Mouse (Mus musculus): ENCODE data around the gene Olfr419. TPM values are rescaled to one million over a fixed set of nuclear protein-coding genes. Genes with fewer than 3 reads are reported as not detected.

Gene Olfr419
- total RNA-seq (2014; rRNA removed) (not detected in 2 replicates), polyA plus RNA-seq (2012; rRNA removed) (not detected in 2 replicates)

DNA sequence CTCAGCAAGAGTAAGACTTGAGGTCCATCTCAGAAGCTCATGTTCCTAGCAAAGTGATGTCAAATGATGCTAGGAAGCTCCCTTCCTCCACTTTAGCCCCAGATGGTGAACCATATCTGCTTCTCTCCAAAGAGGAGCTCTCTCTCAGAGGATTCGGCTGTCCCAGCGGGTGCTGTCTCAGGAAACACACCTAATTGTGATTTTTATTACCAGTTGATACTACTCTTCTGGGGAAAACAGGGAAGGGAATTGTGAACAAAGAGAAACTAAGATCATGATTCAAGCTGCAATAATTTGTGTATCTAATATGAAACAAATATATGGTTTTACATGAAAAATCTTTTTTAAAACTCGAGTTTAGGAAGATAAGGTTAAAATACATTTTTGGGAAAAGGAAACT is at the start of gene Olfr419:
Olfr419 (minus strand) TSS at position 101 of the 400 bp plus-strand sequence.
- no peak within 1 kb of the TSS for H3K27ac ChIP-seq (replicated peaks; ENCODE audit: insufficient read depth, low read depth, low read length)
- WGBS, result 75% methylated on average over 3 of the region's 3 CpGs

DNA sequence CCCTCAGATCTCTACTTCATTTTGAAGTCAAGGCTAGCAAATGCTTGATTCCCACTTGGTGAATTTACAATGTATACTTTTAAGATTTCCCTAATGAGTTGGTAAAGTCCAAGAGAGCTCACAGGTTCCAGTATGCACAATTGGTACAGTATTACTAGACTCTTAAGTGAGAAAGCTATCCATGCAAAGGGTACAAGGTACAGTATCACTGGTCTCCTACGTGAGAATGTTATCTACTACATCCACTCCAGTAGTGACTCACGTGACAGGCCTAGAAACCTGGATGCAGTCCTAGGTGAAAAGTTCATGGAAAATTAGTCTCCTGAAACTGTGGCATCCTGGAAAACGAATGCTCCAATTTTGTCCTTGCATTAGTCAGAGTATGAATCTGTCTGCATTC is 18.8 kb upstream of the Olfr419 start:
- Histone ChIP-seq H3K4me1 (ENCODE audit: control insufficient read depth, insufficient read depth, low read length) (no peaks in the 10 kb centered on the region), H3K27ac (replicated peaks; ENCODE audit: insufficient read depth, low read depth, low read length) (no peak overlapping the region), H3K9ac (ENCODE audit: low read depth, low read length) (no peak overlapping the region), H3K4me3 (ENCODE audit: insufficient read depth, low read depth, low read length) (no peak overlapping the region), H3K27me3 (ENCODE audit: control insufficient read depth, insufficient read depth, low read length) (no peaks in the 10 kb centered on the region), H3K79me2 (ENCODE audit: control insufficient read depth, insufficient read depth, low read length) (no peaks in the 10 kb centered on the region), H3K36me3 (ENCODE audit: control insufficient read depth, insufficient read depth, low read length) (no peaks in the 10 kb centered on the region)
- 67% methylated on average over 3 of the region's 3 CpGs for WGBS
- DNase-seq (ENCODE audit: extremely low read depth, low read depth, low spot score), result no peak
- TF ChIP-seq CTCF (IDR thresholded peaks at IDR 0.05; ENCODE audit: low read depth, low read length) (no peak), POLR2A (IDR thresholded peaks at IDR 0.05; ENCODE audit: extremely low read depth, insufficient read depth, low read length) (no peak)

More for the DNA sequence above, at the start of gene Olfr419:
- DNase-seq (ENCODE audit: extremely low read depth, low read depth, low spot score), result no peak
- H3K36me3 ChIP-seq (ENCODE audit: control insufficient read depth, insufficient read depth, low read length), result no peaks in the 10 kb centered on the region
- no peaks in the 10 kb centered on the region for H3K27me3 ChIP-seq (ENCODE audit: control insufficient read depth, insufficient read depth, low read length)
- H3K4me3 ChIP-seq (ENCODE audit: insufficient read depth, low read depth, low read length), result no peak within 1 kb of the TSS
- H3K9ac ChIP-seq (ENCODE audit: low read depth, low read length), result no peak within 1 kb of the TSS
- no peaks in the 10 kb centered on the region for H3K4me1 ChIP-seq (ENCODE audit: control insufficient read depth, insufficient read depth, low read length)
- no peaks in the 10 kb centered on the region for H3K79me2 ChIP-seq (ENCODE audit: control insufficient read depth, insufficient read depth, low read length)
- TF ChIP-seq POLR2A (IDR thresholded peaks at IDR 0.05; ENCODE audit: extremely low read depth, insufficient read depth, low read length), result no peak
- no peak for TF ChIP-seq CTCF (IDR thresholded peaks at IDR 0.05; ENCODE audit: low read depth, low read length)

DNA sequence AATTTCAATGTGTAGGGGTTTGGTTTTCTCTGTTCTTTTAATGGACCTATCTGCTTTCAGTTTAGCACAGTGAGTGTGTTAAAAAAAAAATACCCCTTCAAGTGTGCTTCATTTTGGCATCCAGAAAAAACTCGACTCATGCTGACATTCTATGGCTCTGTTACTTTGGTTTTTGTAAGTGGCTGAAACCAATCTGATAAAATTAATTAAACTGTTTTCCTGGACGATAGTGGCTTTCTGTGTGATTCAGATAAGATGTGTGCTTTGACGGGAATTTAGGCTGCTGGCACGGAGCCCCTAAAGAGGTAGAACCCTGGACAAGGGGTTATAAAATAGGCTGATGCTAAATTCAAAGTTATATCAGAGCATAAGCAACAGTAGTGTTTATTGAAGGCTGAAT is 17.3 kb upstream of the Olfr419 start:
- H3K27ac ChIP-seq (replicated peaks; ENCODE audit: insufficient read depth, low read depth, low read length), result no peak overlapping the region

DNA sequence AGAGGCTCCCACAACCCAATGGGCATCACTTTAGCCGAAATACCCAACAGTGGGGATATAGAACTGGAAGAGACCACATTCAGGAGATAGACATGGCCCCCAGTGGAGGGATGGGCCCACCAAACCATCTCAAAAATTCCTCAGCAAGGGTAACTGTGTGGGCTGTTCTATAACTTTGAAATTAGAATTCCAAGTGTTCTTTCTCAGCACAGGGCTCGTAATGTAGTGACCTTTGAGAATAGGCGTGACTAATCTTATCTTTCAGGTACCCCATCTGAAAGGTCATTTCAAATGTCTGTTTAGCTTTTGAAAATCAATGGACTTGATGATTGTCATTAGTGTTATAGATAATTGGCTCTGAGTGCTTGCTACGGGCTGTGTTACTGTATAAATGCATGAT is 16.0 kb upstream of the Olfr419 start:
- Histone ChIP-seq H3K27ac (replicated peaks; ENCODE audit: insufficient read depth, low read depth, low read length) (no peak overlapping the region), H3K79me2 (ENCODE audit: control insufficient read depth, insufficient read depth, low read length) (no peaks in the 10 kb centered on the region), H3K4me1 (ENCODE audit: control insufficient read depth, insufficient read depth, low read length) (no peaks in the 10 kb centered on the region), H3K27me3 (ENCODE audit: control insufficient read depth, insufficient read depth, low read length) (no peaks in the 10 kb centered on the region), H3K9ac (ENCODE audit: low read depth, low read length) (no peak overlapping the region), H3K36me3 (ENCODE audit: control insufficient read depth, insufficient read depth, low read length) (no peaks in the 10 kb centered on the region), H3K4me3 (ENCODE audit: insufficient read depth, low read depth, low read length) (no peak overlapping the region)
- no peak for TF ChIP-seq CTCF (IDR thresholded peaks at IDR 0.05; ENCODE audit: low read depth, low read length)
- no peak for TF ChIP-seq POLR2A (IDR thresholded peaks at IDR 0.05; ENCODE audit: extremely low read depth, insufficient read depth, low read length)
- DNase-seq (ENCODE audit: extremely low read depth, low read depth, low spot score), result no peak
- WGBS, result 69% methylated on average over 4 of the region's 4 CpGs

More for the DNA sequence above, 17.3 kb upstream of the Olfr419 start:
- WGBS, result 65% methylated on average over 4 of the region's 4 CpGs
- Histone ChIP-seq H3K36me3 (ENCODE audit: control insufficient read depth, insufficient read depth, low read length) (no peaks in the 10 kb centered on the region), H3K9ac (ENCODE audit: low read depth, low read length) (no peak overlapping the region), H3K79me2 (ENCODE audit: control insufficient read depth, insufficient read depth, low read length) (no peaks in the 10 kb centered on the region), H3K4me3 (ENCODE audit: insufficient read depth, low read depth, low read length) (no peak overlapping the region), H3K27me3 (ENCODE audit: control insufficient read depth, insufficient read depth, low read length) (no peaks in the 10 kb centered on the region), H3K4me1 (ENCODE audit: control insufficient read depth, insufficient read depth, low read length) (no peaks in the 10 kb centered on the region)
- no peak for DNase-seq (ENCODE audit: extremely low read depth, low read depth, low spot score)
- TF ChIP-seq CTCF (IDR thresholded peaks at IDR 0.05; ENCODE audit: low read depth, low read length) (no peak), POLR2A (IDR thresholded peaks at IDR 0.05; ENCODE audit: extremely low read depth, insufficient read depth, low read length) (no peak)

DNA sequence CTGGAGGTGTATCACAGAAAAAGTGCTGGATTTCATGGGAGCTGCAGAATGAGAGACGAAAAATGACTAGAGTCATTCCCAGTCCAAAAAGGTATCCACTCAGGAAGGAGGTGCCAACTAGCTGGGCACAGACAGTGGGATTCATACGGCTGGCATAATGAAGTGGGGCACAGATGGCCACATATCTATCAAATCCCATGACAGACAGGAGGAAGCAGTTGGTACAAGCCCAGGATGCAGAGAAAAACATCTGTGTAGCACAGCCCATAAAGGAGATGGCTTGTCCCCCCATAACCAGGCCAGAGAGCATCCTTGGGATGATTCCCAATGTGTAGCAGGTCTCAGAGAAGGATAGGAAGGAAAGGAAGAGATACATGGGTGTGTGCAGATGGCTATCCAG is 1.5 kb downstream of the Olfr419 start:
- H3K27ac ChIP-seq (replicated peaks; ENCODE audit: insufficient read depth, low read depth, low read length), result no peak overlapping the region
- H3K4me3 ChIP-seq (ENCODE audit: insufficient read depth, low read depth, low read length), result no peak overlapping the region
- no peak for DNase-seq (ENCODE audit: extremely low read depth, low read depth, low spot score)
- H3K36me3 ChIP-seq (ENCODE audit: control insufficient read depth, insufficient read depth, low read length), result no peaks in the 10 kb centered on the region
- H3K4me1 ChIP-seq (ENCODE audit: control insufficient read depth, insufficient read depth, low read length), result no peaks in the 10 kb centered on the region
- TF ChIP-seq CTCF (IDR thresholded peaks at IDR 0.05; ENCODE audit: low read depth, low read length) (no peak), POLR2A (IDR thresholded peaks at IDR 0.05; ENCODE audit: extremely low read depth, insufficient read depth, low read length) (no peak)
- no peaks in the 10 kb centered on the region for H3K79me2 ChIP-seq (ENCODE audit: control insufficient read depth, insufficient read depth, low read length)
- WGBS, result 79% methylated on average over 2 of the region's 2 CpGs
- no peak overlapping the region for H3K9ac ChIP-seq (ENCODE audit: low read depth, low read length)
- H3K27me3 ChIP-seq (ENCODE audit: control insufficient read depth, insufficient read depth, low read length), result no peaks in the 10 kb centered on the region

DNA sequence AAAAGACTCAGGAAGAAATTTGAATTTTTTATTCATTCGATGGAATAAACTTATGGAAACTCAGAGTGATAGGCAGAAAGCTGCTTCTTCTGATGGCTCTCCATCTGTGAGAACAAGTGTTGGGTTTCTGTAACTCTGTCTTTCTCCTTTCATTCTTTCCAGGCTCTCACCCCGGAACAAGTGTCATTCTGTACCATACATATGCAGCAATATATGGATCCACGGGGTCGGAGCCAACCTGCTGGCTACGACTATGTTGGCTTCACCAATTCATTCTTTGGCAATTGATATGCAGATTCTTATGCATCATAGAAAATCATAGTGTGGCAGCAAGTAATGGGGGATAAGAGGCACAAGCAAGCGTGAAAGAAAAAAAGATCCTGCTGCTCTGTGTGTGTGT is 4.7 kb downstream of the Olfr419 start:
- no peak overlapping the region for H3K27ac ChIP-seq (replicated peaks; ENCODE audit: insufficient read depth, low read depth, low read length)
- no peak overlapping the region for H3K4me3 ChIP-seq (ENCODE audit: insufficient read depth, low read depth, low read length)
- TF ChIP-seq POLR2A (IDR thresholded peaks at IDR 0.05; ENCODE audit: extremely low read depth, insufficient read depth, low read length) (no peak), CTCF (IDR thresholded peaks at IDR 0.05; ENCODE audit: low read depth, low read length) (no peak)
- no peak overlapping the region for H3K9ac ChIP-seq (ENCODE audit: low read depth, low read length)
- H3K36me3 ChIP-seq (ENCODE audit: control insufficient read depth, insufficient read depth, low read length), result no peaks in the 10 kb centered on the region
- 83% methylated on average over 6 of the region's 6 CpGs for WGBS
- no peaks in the 10 kb centered on the region for H3K4me1 ChIP-seq (ENCODE audit: control insufficient read depth, insufficient read depth, low read length)
- DNase-seq (ENCODE audit: extremely low read depth, low read depth, low spot score), result no peak
- H3K79me2 ChIP-seq (ENCODE audit: control insufficient read depth, insufficient read depth, low read length), result no peaks in the 10 kb centered on the region
- H3K27me3 ChIP-seq (ENCODE audit: control insufficient read depth, insufficient read depth, low read length), result no peaks in the 10 kb centered on the region

Data from liver, adult 2 months (tissue).